Mouse (Mus musculus) heart, embryonic 16.5 days (tissue): ENCODE measurements at regions not wholly inside any gene's neighbourhood (a gene's known extent, or its start where the extent isn't known, plus 50 kb on each side); places are given as distances from the start of the nearest gene placed in this dataset.
"Not testable (repeated sequence)": the region's sequence is repeated elsewhere in the genome, so short reads cannot be mapped to it uniquely, and the experiment has no call there.

Experiments used
- ATAC-seq: fragments of 200-750 bp; cut with Nextera tagmentation; replicated peaks from 2 replicates; pipeline ENCODE4 v1.8.0; 2017; ENCODE audit warnings: moderate number of reproducible peaks; ENCODE audit not compliant: insufficient read depth, low FRiP score; ENCODE audit errors: extremely low read depth
- H3K27ac ChIP-seq: fragments of 300-500 bp; sonication (generic); 2 replicates; pipeline ENCODE4 v1.5.1; 2014; ENCODE audit warnings: mild to moderate bottlenecking, low read length, control low read depth, moderate library complexity
- H3K27me3 ChIP-seq: fragments of 300-500 bp; sonication (generic); 2 replicates; pipeline ENCODE4 v1.6.1; 2014; ENCODE audit warnings: low read length, mixed read lengths; ENCODE audit not compliant: control insufficient read depth, insufficient read depth
- H3K36me3 ChIP-seq: fragments of 300-500 bp; sonication (generic); 2 replicates; pipeline ENCODE4 v1.6.1; 2014; ENCODE audit not compliant: control insufficient read depth, insufficient read depth
- H3K4me1 ChIP-seq: fragments of 300-500 bp; sonication (generic); 2 replicates; pipeline ENCODE4 v1.6.1; 2014; ENCODE audit warnings: low read length, mixed read lengths; ENCODE audit not compliant: control insufficient read depth, insufficient read depth
- H3K4me2 ChIP-seq: fragments of 300-500 bp; sonication (generic); 2 replicates; pipeline ENCODE4 v1.6.1; 2014; ENCODE audit warnings: low read depth, mild to moderate bottlenecking, control low read depth, low read length
- H3K4me3 ChIP-seq: fragments of 300-500 bp; sonication (generic); 2 replicates; pipeline ENCODE4 v1.5.1; 2014; ENCODE audit warnings: mild to moderate bottlenecking, control low read depth, low read length
- H3K9ac ChIP-seq: fragments of 300-500 bp; sonication (generic); 2 replicates; pipeline ENCODE4 v1.6.1; 2014; ENCODE audit warnings: low read length, control low read depth
- H3K9me3 ChIP-seq: fragments of 300-500 bp; sonication (generic); replicated peaks from 2 replicates; pipeline ENCODE4 v1.6.1; 2016; ENCODE audit warnings: low read length; ENCODE audit not compliant: control insufficient read depth
- WGBS: fragments of 180-500 bp; shearing (Covaris S2); extraction: QIAGEN DNeasy Blood & Tissue Kit; methylation state at CpG from one replicate; pipeline ENCODE4 v1.1.7; 2014; 5-methylcytosine and 5-hydroxymethylcytosine counted together

GRCm38 (mm10) chr10:46072550-46073470 lies 495.2 kb downstream of the Hace1 start:
- ATAC-seq, result no peak
- Histone ChIP-seq H3K27ac (no peak overlapping the region), H3K4me3 (no peak overlapping the region), H3K9ac (no peak overlapping the region), H3K9me3 (no peaks in the 10 kb centered on the region), H3K36me3 (no peaks in the 10 kb centered on the region), H3K4me2 (no peak overlapping the region), H3K4me1 (no peaks in the 10 kb centered on the region), H3K27me3 (no peaks in the 10 kb centered on the region)
- WGBS, result 62% methylated on average over 16 of the region's 16 CpGs

DNA sequence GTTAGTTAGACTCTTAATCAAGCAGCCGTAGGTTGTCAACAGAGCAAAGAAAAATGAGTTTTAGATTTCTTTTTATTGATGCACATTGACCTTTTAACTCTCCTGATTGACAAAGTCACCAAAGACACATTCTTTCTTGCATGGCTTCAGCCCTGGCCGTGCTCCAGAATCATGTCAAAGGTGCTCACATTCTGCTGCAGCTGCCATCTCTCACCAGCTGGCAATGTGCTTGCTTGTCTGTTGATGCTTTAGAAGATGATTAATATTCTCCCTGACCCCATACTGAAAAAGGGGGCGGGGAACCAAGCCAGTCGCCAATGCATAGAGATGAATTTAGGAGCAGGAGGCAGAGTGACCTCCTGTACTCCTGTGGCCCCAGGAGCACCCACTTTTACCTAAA lies 510.1 kb downstream of the Hace1 start:
- Histone ChIP-seq H3K27ac (no peak overlapping the region), H3K9ac (no peak overlapping the region), H3K27me3 (no peaks in the 10 kb centered on the region), H3K4me1 (no peaks in the 10 kb centered on the region), H3K36me3 (no peaks in the 10 kb centered on the region), H3K4me3 (no peak overlapping the region), H3K4me2 (no peak overlapping the region), H3K9me3 (no peaks in the 10 kb centered on the region)
- no peak for ATAC-seq
- 54% methylated on average over 4 of the region's 4 CpGs for whole genome bisulfite sequencing

DNA sequence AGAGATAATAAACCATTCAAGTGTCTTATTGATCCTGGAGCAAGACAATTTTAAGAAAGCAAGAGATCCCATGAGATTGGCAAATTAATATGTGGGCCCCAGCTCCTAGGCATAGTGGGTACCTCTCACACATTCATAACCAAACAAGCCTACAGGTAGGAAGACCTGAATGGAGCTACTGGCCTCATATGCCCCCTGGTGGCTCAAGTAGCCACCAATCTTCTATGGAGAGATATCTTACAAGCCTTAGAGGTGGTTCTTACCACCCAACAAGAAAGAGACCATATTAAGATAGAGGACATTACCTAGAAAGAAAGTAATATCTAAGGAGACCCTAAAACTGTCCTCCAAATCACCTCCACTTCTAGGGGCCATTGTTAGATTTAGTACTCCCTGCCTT lies 523.2 kb downstream of the Hace1 start:
- Histone ChIP-seq H3K4me3 (no peak overlapping the region), H3K27me3 (no peaks in the 10 kb centered on the region), H3K9ac (no peak overlapping the region), H3K27ac (no peak overlapping the region), H3K4me1 (no peaks in the 10 kb centered on the region), H3K9me3 (no peaks in the 10 kb centered on the region), H3K36me3 (no peaks in the 10 kb centered on the region), H3K4me2 (no peak overlapping the region)
- ATAC-seq, result no peak

DNA sequence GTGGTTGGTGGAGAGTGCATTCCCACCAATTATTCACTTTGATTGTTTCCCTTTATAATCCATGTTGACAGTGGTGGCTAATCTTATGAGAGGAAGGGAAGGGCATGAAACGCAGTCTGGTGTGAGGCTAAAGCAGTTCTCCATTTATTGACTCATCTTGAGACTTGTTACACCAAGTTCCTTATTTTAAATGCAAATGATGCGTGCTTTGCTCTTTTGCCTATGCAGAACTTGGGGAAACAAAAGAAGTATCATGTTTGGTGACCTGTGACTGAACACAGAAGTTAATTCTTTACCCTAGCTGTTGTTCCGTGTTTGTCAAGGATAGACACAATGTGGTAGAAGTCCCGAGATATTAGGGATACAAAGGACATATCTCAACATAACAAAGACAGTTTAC lies 531.2 kb downstream of the Hace1 start:
- no peaks in the 10 kb centered on the region for H3K9me3 ChIP-seq
- H3K4me2 ChIP-seq, result no peak overlapping the region
- H3K4me3 ChIP-seq, result no peak overlapping the region
- 74% methylated on average over 4 of the region's 4 CpGs for WGBS
- no peak overlapping the region for H3K9ac ChIP-seq
- H3K4me1 ChIP-seq, result no peaks in the 10 kb centered on the region
- H3K36me3 ChIP-seq, result no peaks in the 10 kb centered on the region
- no peaks in the 10 kb centered on the region for H3K27me3 ChIP-seq
- ATAC-seq, result no peak
- no peak overlapping the region for H3K27ac ChIP-seq

DNA sequence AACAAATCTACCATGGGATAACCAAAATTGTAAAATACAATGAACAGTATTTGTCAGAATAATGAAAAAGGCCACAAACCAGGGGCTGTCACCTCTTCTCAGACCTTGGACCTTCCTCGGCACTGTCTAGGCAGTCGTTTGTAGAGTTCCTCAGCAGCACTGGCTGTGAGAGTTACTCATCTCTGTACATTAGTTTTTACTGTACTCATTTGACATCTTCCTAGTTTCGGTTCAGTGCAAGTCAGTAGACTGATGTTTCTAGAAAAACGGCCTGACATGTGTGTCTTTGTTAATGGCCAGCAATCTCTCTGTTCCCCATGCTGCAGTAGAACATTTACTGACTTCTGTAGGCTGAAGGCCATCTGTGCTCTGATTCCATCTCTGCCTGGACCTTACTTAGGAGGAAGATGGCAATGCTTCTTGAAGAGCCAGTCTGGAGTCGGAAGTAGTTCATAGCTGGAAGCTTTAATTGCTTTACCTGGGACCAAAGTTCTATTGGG lies 537.1 kb downstream of the Hace1 start:
- 84% methylated on average over 5 of the region's 5 CpGs for WGBS
- Histone ChIP-seq H3K27me3 (no peaks in the 10 kb centered on the region), H3K27ac (no peak overlapping the region), H3K4me1 (no peaks in the 10 kb centered on the region), H3K4me2 (no peak overlapping the region), H3K9me3 (no peaks in the 10 kb centered on the region), H3K9ac (no peak overlapping the region), H3K36me3 (no peaks in the 10 kb centered on the region), H3K4me3 (no peak overlapping the region)
- no peak for ATAC-seq

DNA sequence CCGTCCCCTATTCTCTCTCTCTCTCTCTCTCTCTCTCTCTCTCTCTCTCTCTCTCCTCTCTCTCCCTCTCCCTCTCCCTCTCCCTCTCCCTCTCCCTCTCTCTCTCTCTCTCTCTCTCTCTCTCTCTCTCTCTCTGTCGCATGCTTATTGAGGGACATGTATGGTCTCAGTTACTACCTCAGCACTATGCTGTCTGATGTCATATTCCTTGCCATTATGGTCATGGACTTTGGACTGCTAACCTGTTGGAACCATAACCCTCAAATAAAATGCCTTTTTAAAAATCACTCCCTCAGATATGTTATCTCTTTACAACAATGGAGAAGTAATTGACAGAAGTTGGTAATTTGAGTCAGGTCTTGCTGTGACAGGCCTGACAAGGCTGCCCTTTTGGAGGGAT lies 544.8 kb downstream of the Hace1 start:
- not testable (repeated sequence) for H3K9me3 ChIP-seq, H3K4me3 ChIP-seq, H3K4me1 ChIP-seq, H3K4me2 ChIP-seq, H3K36me3 ChIP-seq, ATAC-seq, H3K9ac ChIP-seq, H3K27me3 ChIP-seq, H3K27ac ChIP-seq
- WGBS, result 88% methylated on average over 1 of the region's 2 CpGs

DNA sequence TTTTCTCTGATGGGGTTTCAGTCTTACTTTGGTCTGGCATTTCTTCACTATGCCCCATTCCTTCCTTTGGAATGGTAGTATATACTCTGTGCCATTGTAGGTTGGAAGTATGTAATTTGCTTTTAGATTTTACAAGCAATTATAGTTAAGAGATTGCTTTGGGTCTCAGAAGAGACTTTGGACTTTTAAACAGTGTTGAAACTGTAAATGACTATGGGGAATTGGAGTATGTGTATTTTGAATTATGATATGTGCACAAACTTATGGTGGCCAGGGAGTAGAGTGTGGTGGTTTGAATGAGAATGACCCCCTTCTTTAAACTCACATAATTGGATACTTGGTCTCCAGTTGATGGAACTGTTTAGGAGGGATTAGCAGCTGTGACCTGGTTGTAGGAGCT lies 546.2 kb downstream of the Hace1 start:
- Histone ChIP-seq H3K4me2 (no peak overlapping the region), H3K36me3 (no peaks in the 10 kb centered on the region), H3K4me1 (no peaks in the 10 kb centered on the region), H3K9ac (no peak overlapping the region), H3K4me3 (no peak overlapping the region), H3K27ac (no peak overlapping the region), H3K9me3 (no peaks in the 10 kb centered on the region), H3K27me3 (no peaks in the 10 kb centered on the region)
- ATAC-seq, result no peak

GRCm38 (mm10) chr10:46135120-46135748 lies 557.6 kb downstream of the Hace1 start:
- Histone ChIP-seq H3K36me3 (no peaks in the 10 kb centered on the region), H3K9ac (no peak overlapping the region), H3K4me2 (no peak overlapping the region), H3K27me3 (no peaks in the 10 kb centered on the region), H3K4me1 (no peaks in the 10 kb centered on the region), H3K27ac (no peak overlapping the region), H3K9me3 (no peaks in the 10 kb centered on the region), H3K4me3 (no peak overlapping the region)
- no peak for ATAC-seq
- 61% methylated on average over 2 of the region's 2 CpGs for WGBS

GRCm38 (mm10) chr10:46174035-46174434 lies 596.4 kb downstream of the Hace1 start:
- Histone ChIP-seq H3K27me3 (no peaks in the 10 kb centered on the region), H3K27ac (no peak overlapping the region), H3K4me2 (no peak overlapping the region), H3K36me3 (no peaks in the 10 kb centered on the region), H3K4me3 (no peak overlapping the region), H3K9ac (no peak overlapping the region), H3K9me3 (no peaks in the 10 kb centered on the region), H3K4me1 (no peaks in the 10 kb centered on the region)
- 65% methylated on average over 2 of the region's 2 CpGs for WGBS
- ATAC-seq, result no peak
